Mouse (Mus musculus): ENCODE results near the gene Gm17617. TPM values are rescaled to one million over a fixed set of nuclear protein-coding genes. Genes with fewer than 3 reads are reported as not detected.

Gene Gm17617
- polyA plus RNA-seq, 2 experiments: not detected

GRCm38 (mm10) chr13:55163553-55163952 is 30.2 kb upstream of the Gm17617 start:
- TF ChIP-seq EP300 (IDR thresholded peaks at IDR 0.05; ENCODE audit: low read depth) (no peak), CTCF (IDR thresholded peaks at IDR 0.05; ENCODE audit: low read depth) (no peak)
- no peaks in the 10 kb centered on the region for H3K36me3 ChIP-seq (replicated peaks; ENCODE audit: control insufficient read depth, insufficient read depth, low read depth)
- H3K4me3 ChIP-seq (ENCODE audit: insufficient read depth in 1 of 2, low read depth in 2 of 2, low read length in 2 of 2): no peak overlapping the region
- DNase-seq (ENCODE audit: low read depth in 3 of 3, low spot score in 3 of 3) (no peak), ATAC-seq (ENCODE audit: insufficient read depth) (no peak)
- no peaks in the 10 kb centered on the region for H3K9me3 ChIP-seq (ENCODE audit: control insufficient read depth, low read length)
- no peak overlapping the region for H3K4me2 ChIP-seq (ENCODE audit: low read depth)
- WGBS (ENCODE audit: insufficient replicate concordance): 54% methylated on average over 5 of the region's 5 CpGs
- H3K27ac ChIP-seq: no peak overlapping the region
- no peak overlapping the region for H3K9ac ChIP-seq (replicated peaks)
- H3K27me3 ChIP-seq (ENCODE audit: control insufficient read depth, insufficient read depth, low read length): no peaks in the 10 kb centered on the region
- H3K4me1 ChIP-seq (replicated peaks; ENCODE audit: control insufficient read depth in 2 of 2, insufficient read depth in 2 of 2, low read length in 1 of 2): no peaks in the 10 kb centered on the region

- H3K4me3 ChIP-seq (ENCODE audit: insufficient read depth in 1 of 2, low read depth in 2 of 2, low read length in 2 of 2): no peak overlapping the region
- no peaks in the 10 kb centered on the region for H3K4me1 ChIP-seq (replicated peaks; ENCODE audit: control insufficient read depth in 2 of 2, insufficient read depth in 2 of 2, low read length in 1 of 2)
- no peaks in the 10 kb centered on the region for H3K36me3 ChIP-seq (replicated peaks; ENCODE audit: control insufficient read depth, insufficient read depth, low read depth)
- no peaks in the 10 kb centered on the region for H3K9me3 ChIP-seq (ENCODE audit: control insufficient read depth, low read length)
- H3K27me3 ChIP-seq (ENCODE audit: control insufficient read depth, insufficient read depth, low read length): no peaks in the 10 kb centered on the region
- ATAC-seq (ENCODE audit: insufficient read depth) (no peak), DNase-seq (ENCODE audit: low read depth in 3 of 3, low spot score in 3 of 3) (no peak)
- 56% methylated on average over 7 of the region's 7 CpGs for WGBS (ENCODE audit: insufficient replicate concordance)
- no peak for TF ChIP-seq EP300 (IDR thresholded peaks at IDR 0.05; ENCODE audit: low read depth)
- no peak for TF ChIP-seq CTCF (IDR thresholded peaks at IDR 0.05; ENCODE audit: low read depth)
- H3K27ac ChIP-seq: no peak overlapping the region
- no peak overlapping the region for H3K9ac ChIP-seq (replicated peaks)
- H3K4me2 ChIP-seq (ENCODE audit: low read depth): no peak overlapping the region
These were observed 29.0 kb upstream of the Gm17617 start for GRCm38 (mm10) chr13:55162365-55162764.

- Histone ChIP-seq H3K9me3 (ENCODE audit: control insufficient read depth, low read length) (no peaks in the 10 kb centered on the region), H3K4me1 (replicated peaks; ENCODE audit: control insufficient read depth in 2 of 2, insufficient read depth in 2 of 2, low read length in 1 of 2) (0 out of 4 replicates have a peak, but pooled peaks cover 0 to 2% of the 10 kb centered on the region in 2 experiments), H3K9ac (replicated peaks) (no peak overlapping the region), H3K27ac (no peak overlapping the region), H3K4me3 (ENCODE audit: insufficient read depth in 1 of 2, low read depth in 2 of 2, low read length in 2 of 2) (no peak overlapping the region), H3K4me2 (ENCODE audit: low read depth) (peak overlapping the region; percentile 30; the same call in 1 of the 2 replicates), H3K27me3 (ENCODE audit: control insufficient read depth, insufficient read depth, low read length) (peaks cover 21% of the 10 kb centered on the region), H3K36me3 (replicated peaks; ENCODE audit: control insufficient read depth, insufficient read depth, low read depth) (no peaks in the 10 kb centered on the region)
- ATAC-seq (ENCODE audit: insufficient read depth) (no peak), DNase-seq (ENCODE audit: low read depth in 3 of 3, low spot score in 3 of 3) (no peak)
- TF ChIP-seq CTCF (IDR thresholded peaks at IDR 0.05; ENCODE audit: low read depth): no peak
- TF ChIP-seq EP300 (IDR thresholded peaks at IDR 0.05; ENCODE audit: low read depth): no peak
- 74% methylated on average over 5 of the region's 5 CpGs for whole genome bisulfite sequencing (ENCODE audit: insufficient replicate concordance)
These were observed 20.6 kb upstream of the Gm17617 start for GRCm38 (mm10) chr13:55153951-55154350.

GRCm38 (mm10) chr13:55152621-55153415 is 19.5 kb upstream of the Gm17617 start, which contains the start of gene Fgfr4:
Fgfr4 (plus strand) TSS chr13:55152640.
- Histone ChIP-seq H3K4me1 (replicated peaks; ENCODE audit: control insufficient read depth in 2 of 2, insufficient read depth in 2 of 2, low read length in 1 of 2) (0 out of 4 replicates have a peak, but pooled peaks cover 0 to 2% of the 10 kb centered on the region in 2 experiments), H3K27me3 (ENCODE audit: control insufficient read depth, insufficient read depth, low read length) (peaks cover 21% of the 10 kb centered on the region), H3K36me3 (replicated peaks; ENCODE audit: control insufficient read depth, insufficient read depth, low read depth) (no peaks in the 10 kb centered on the region), H3K27ac (no peak within 1 kb of the TSS), H3K4me3 (ENCODE audit: insufficient read depth in 1 of 2, low read depth in 2 of 2, low read length in 2 of 2) (peak within 1 kb of the TSS; percentile 25 to 51), H3K9ac (replicated peaks) (no peak within 1 kb of the TSS), H3K9me3 (ENCODE audit: control insufficient read depth, low read length) (no peaks in the 10 kb centered on the region), H3K4me2 (ENCODE audit: low read depth) (peak within 1 kb of the TSS; percentile 30)
- TF ChIP-seq CTCF (IDR thresholded peaks at IDR 0.05; ENCODE audit: low read depth) (no peak), EP300 (IDR thresholded peaks at IDR 0.05; ENCODE audit: low read depth) (no peak)
- 3% methylated on average over 68 of the region's 68 CpGs for WGBS (ENCODE audit: insufficient replicate concordance)
- ATAC-seq (ENCODE audit: insufficient read depth) (peak; percentile 82), DNase-seq (ENCODE audit: low read depth in 3 of 3, low spot score in 3 of 3) (peak in 2 of 3 experiments; percentile 9 to 31)

GRCm38 (mm10) chr13:55140271-55140670 is 6.9 kb upstream of the Gm17617 start:
- ATAC-seq (ENCODE audit: insufficient read depth) (no peak), DNase-seq (ENCODE audit: low read depth in 3 of 3, low spot score in 3 of 3) (no peak)
- Histone ChIP-seq H3K36me3 (replicated peaks; ENCODE audit: control insufficient read depth, insufficient read depth, low read depth) (no peaks in the 10 kb centered on the region), H3K4me1 (replicated peaks; ENCODE audit: control insufficient read depth in 2 of 2, insufficient read depth in 2 of 2, low read length in 1 of 2) (peaks cover 0 to under 1% of the 10 kb centered on the region in 2 experiments; a peak in 1 of 4 replicates), H3K9ac (replicated peaks) (no peak overlapping the region), H3K9me3 (ENCODE audit: control insufficient read depth, low read length) (no peaks in the 10 kb centered on the region), H3K27me3 (ENCODE audit: control insufficient read depth, insufficient read depth, low read length) (no peaks in the 10 kb centered on the region), H3K4me3 (ENCODE audit: insufficient read depth in 1 of 2, low read depth in 2 of 2, low read length in 2 of 2) (no peak overlapping the region), H3K27ac (no peak overlapping the region), H3K4me2 (ENCODE audit: low read depth) (no peak overlapping the region)
- 64% methylated on average over 2 of the region's 2 CpGs for WGBS (ENCODE audit: insufficient replicate concordance)
- TF ChIP-seq EP300 (IDR thresholded peaks at IDR 0.05; ENCODE audit: low read depth) (no peak), CTCF (IDR thresholded peaks at IDR 0.05; ENCODE audit: low read depth) (no peak)

Data from liver, embryonic 14.5 days (tissue).